Mouse (Mus musculus): Measurements from ENCODE around the gene Sult1a1. TPM values are rescaled to one million over a fixed set of nuclear protein-coding genes. Genes with fewer than 3 reads are reported as not detected.

Gene Sult1a1
- polyA plus RNA-seq, 1 experiment from 2014 or later: 0.49 TPM

GRCm38 (mm10) chr7:126672111-126672510 lies 4.1 kb downstream of the Sult1a1 start:
- Histone ChIP-seq H3K27me3 (ENCODE audit: low read depth, poor library complexity, severe bottlenecking) (no peaks in the 10 kb centered on the region), H3K4me3 (no peak overlapping the region), H3K4me1 (no peaks in the 10 kb centered on the region), H3K36me3 (peaks cover 84% of the 10 kb centered on the region), H3K27ac (no peak overlapping the region), H3K9me3 (replicated peaks) (no peaks in the 10 kb centered on the region)
- DNase-seq (ENCODE audit: low spot score): no peak
- WGBS: 97% methylated on average over 9 of the region's 9 CpGs

DNA sequence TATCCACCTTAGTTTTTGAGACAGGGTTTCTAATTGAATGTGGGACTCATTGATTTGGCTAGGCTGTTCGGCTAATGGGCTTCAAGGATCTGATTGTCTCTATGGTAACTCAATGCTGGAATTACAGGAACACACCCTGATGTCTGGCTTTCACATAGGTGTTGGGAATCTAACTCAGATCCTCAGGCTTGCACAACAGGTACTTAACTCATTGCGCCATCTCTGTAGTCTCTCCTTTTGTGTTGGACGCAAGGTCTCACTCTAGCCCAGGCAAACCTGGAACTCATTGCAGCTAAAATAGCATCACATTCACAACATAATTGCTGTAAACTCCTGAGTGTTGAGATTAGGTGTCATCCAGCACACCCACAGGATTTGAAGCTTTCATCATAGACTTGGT lies 6.1 kb downstream of the Sult1a1 start:
- Histone ChIP-seq H3K27me3 (ENCODE audit: low read depth, poor library complexity, severe bottlenecking) (no peaks in the 10 kb centered on the region), H3K27ac (no peak overlapping the region), H3K4me1 (no peaks in the 10 kb centered on the region), H3K4me3 (no peak overlapping the region), H3K9me3 (replicated peaks) (no peaks in the 10 kb centered on the region), H3K36me3 (peaks cover 88% of the 10 kb centered on the region)
- WGBS: 97% methylated on average over 3 of the region's 3 CpGs
- DNase-seq (ENCODE audit: low spot score): no peak

- 84% methylated on average over 5 of the region's 5 CpGs for WGBS
- Histone ChIP-seq H3K27me3 (ENCODE audit: low read depth, poor library complexity, severe bottlenecking) (no peaks in the 10 kb centered on the region), H3K36me3 (peaks cover 90% of the 10 kb centered on the region), H3K4me1 (no peaks in the 10 kb centered on the region), H3K4me3 (no peak overlapping the region), H3K9me3 (replicated peaks) (no peaks in the 10 kb centered on the region), H3K27ac (no peak overlapping the region)
- DNase-seq (ENCODE audit: low spot score): no peak
These were observed 7.8 kb downstream of the Sult1a1 start for GRCm38 (mm10) chr7:126668452-126668851.

- H3K36me3 ChIP-seq: peaks cover 90% of the 10 kb centered on the region
- WGBS: 88% methylated on average over 9 of the region's 9 CpGs
- no peaks in the 10 kb centered on the region for H3K4me1 ChIP-seq
- H3K27me3 ChIP-seq (ENCODE audit: low read depth, poor library complexity, severe bottlenecking): no peaks in the 10 kb centered on the region
- H3K4me3 ChIP-seq: no peak overlapping the region
- no peak overlapping the region for H3K27ac ChIP-seq
- DNase-seq (ENCODE audit: low spot score): no peak
- no peaks in the 10 kb centered on the region for H3K9me3 ChIP-seq (replicated peaks)
These were observed 8.6 kb downstream of the Sult1a1 start for GRCm38 (mm10) chr7:126667495-126668090.

DNA sequence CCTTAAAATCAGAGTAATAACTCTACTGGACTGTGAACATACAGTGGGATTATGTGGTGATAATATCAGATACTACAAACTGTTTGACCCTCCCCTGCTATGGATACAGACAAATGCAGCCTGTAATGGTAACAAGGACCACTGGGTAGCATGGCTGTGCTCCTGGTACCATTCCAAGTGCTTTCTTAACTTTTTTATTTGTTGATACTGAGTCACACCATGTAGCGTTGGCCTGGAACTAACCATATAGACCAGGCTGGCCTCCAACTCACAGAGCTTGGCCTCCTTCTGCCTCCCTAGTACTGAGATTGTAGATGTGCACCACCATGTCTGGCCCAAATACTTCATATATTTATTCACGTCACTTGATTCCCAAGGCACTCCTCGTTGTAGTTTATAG lies 11.0 kb downstream of the Sult1a1 start:
- H3K4me3 ChIP-seq: no peak overlapping the region
- no peak for DNase-seq (ENCODE audit: low spot score)
- H3K27me3 ChIP-seq (ENCODE audit: low read depth, poor library complexity, severe bottlenecking): no peaks in the 10 kb centered on the region
- H3K9me3 ChIP-seq (replicated peaks): no peaks in the 10 kb centered on the region
- H3K4me1 ChIP-seq: no peaks in the 10 kb centered on the region
- no peak overlapping the region for H3K27ac ChIP-seq
- peaks cover 78% of the 10 kb centered on the region for H3K36me3 ChIP-seq
- 93% methylated on average over 3 of the region's 3 CpGs for whole genome bisulfite sequencing

DNA sequence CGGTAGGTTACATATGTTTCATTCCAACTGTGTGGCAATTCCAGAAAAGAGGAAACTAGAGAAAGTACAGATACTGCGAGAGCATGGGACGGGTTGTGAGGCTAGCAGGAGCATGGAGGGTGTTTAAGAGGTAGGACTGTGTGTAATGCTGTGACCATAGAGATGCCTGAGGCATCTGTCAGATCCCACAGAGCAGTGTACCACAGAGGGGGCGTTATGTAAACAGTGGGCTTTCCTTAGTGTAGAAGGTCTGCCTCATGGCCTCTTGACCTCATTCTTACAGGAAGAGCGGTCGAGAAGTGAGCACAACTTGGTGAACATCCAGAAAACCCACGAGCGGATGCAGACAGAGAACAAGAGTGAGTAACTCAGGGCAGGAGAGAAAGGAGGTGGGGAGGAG lies 12.6 kb downstream of the Sult1a1 start:
- 82% methylated on average over 8 of the region's 8 CpGs for WGBS
- H3K36me3 ChIP-seq: peaks cover 69% of the 10 kb centered on the region
- DNase-seq (ENCODE audit: low spot score): no peak

GRCm38 (mm10) chr7:126659771-126660170 lies 16.5 kb downstream of the Sult1a1 start:
- no peaks in the 10 kb centered on the region for H3K9me3 ChIP-seq (replicated peaks)
- no peak for DNase-seq (ENCODE audit: low spot score)
- peaks cover 33% of the 10 kb centered on the region for H3K36me3 ChIP-seq
- no peak overlapping the region for H3K4me3 ChIP-seq
- no peaks in the 10 kb centered on the region for H3K27me3 ChIP-seq (ENCODE audit: low read depth, poor library complexity, severe bottlenecking)
- H3K4me1 ChIP-seq: no peaks in the 10 kb centered on the region
- 87% methylated on average over 3 of the region's 3 CpGs for WGBS
- no peak overlapping the region for H3K27ac ChIP-seq

More for the DNA sequence above, 12.6 kb downstream of the Sult1a1 start:
- no peaks in the 10 kb centered on the region for H3K9me3 ChIP-seq (replicated peaks)
- no peak overlapping the region for H3K4me3 ChIP-seq
- H3K27ac ChIP-seq: no peak overlapping the region
- H3K4me1 ChIP-seq: no peaks in the 10 kb centered on the region
- no peaks in the 10 kb centered on the region for H3K27me3 ChIP-seq (ENCODE audit: low read depth, poor library complexity, severe bottlenecking)

GRCm38 (mm10) chr7:126657522-126657921 lies 18.7 kb downstream of the Sult1a1 start:
- Histone ChIP-seq H3K27ac (no peak overlapping the region), H3K4me1 (no peaks in the 10 kb centered on the region), H3K4me3 (no peak overlapping the region), H3K27me3 (ENCODE audit: low read depth, poor library complexity, severe bottlenecking) (no peaks in the 10 kb centered on the region), H3K9me3 (replicated peaks) (no peaks in the 10 kb centered on the region), H3K36me3 (peaks cover 13% of the 10 kb centered on the region)
- 83% methylated on average over 1 of the region's 1 CpGs for WGBS
- no peak for DNase-seq (ENCODE audit: low spot score)

GRCm38 (mm10) chr7:126655695-126656094 lies 20.5 kb downstream of the Sult1a1 start:
- Histone ChIP-seq H3K27me3 (ENCODE audit: low read depth, poor library complexity, severe bottlenecking) (no peaks in the 10 kb centered on the region), H3K36me3 (peaks cover 2% of the 10 kb centered on the region; the same call in 1 of the 2 replicates), H3K4me1 (no peaks in the 10 kb centered on the region), H3K27ac (no peak overlapping the region), H3K4me3 (no peak overlapping the region), H3K9me3 (replicated peaks) (no peaks in the 10 kb centered on the region)
- WGBS: 89% methylated on average over 3 of the region's 3 CpGs
- DNase-seq (ENCODE audit: low spot score): no peak

DNA sequence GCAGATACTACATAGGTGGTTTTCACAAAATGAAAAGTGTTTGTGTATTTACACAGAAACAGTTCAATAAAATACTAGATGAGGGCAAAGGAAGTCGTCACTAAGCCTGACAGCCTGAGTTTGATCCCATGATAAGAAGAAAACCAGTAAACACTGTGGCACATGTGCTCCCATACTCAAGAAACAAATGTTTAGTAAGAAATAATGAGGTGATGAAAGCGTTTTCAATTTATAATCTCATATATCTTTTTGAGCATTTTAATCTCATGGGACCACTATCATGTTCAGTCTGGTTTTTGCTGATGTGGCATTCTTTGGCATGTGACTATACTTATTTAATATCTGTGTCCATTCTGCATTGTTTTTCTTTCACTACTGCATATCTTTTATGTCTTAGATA lies 22.2 kb downstream of the Sult1a1 start:
- no peak overlapping the region for H3K4me3 ChIP-seq
- H3K9me3 ChIP-seq (replicated peaks): no peaks in the 10 kb centered on the region
- 85% methylated on average over 2 of the region's 2 CpGs for WGBS
- peaks cover 2% of the 10 kb centered on the region; the same call in 1 of the 2 replicates for H3K36me3 ChIP-seq
- no peak overlapping the region for H3K27ac ChIP-seq
- H3K4me1 ChIP-seq: peaks cover 10% of the 10 kb centered on the region
- H3K27me3 ChIP-seq (ENCODE audit: low read depth, poor library complexity, severe bottlenecking): no peaks in the 10 kb centered on the region
- no peak for DNase-seq (ENCODE audit: low spot score)

GRCm38 (mm10) chr7:126650852-126651251 lies 25.4 kb downstream of the Sult1a1 start:
- WGBS: 69% methylated on average over 2 of the region's 2 CpGs
- no peaks in the 10 kb centered on the region for H3K9me3 ChIP-seq (replicated peaks)
- peaks cover 2% of the 10 kb centered on the region; the same call in 1 of the 2 replicates for H3K36me3 ChIP-seq

GRCm38 (mm10) chr7:126649231-126650051 lies 26.8 kb downstream of the Sult1a1 start, which contains the start of gene Sgf29:
TSS of gene Sgf29 (plus strand) at chr7:126649309.
- whole genome bisulfite sequencing: 1% methylated on average over 57 of the region's 57 CpGs
- H3K27me3 ChIP-seq (ENCODE audit: low read depth, poor library complexity, severe bottlenecking): no peaks in the 10 kb centered on the region
- H3K27ac ChIP-seq: peak within 1 kb of the TSS; percentile 95
- H3K4me3 ChIP-seq: peak within 1 kb of the TSS; percentile 73
- no peaks in the 10 kb centered on the region for H3K9me3 ChIP-seq (replicated peaks)
- peaks cover 23% of the 10 kb centered on the region for H3K4me1 ChIP-seq
- 0 out of 2 replicates have a peak, but pooled peaks cover under 1% of the 10 kb centered on the region for H3K36me3 ChIP-seq
- peak; percentile 95 for DNase-seq (ENCODE audit: low spot score)

More at GRCm38 (mm10) chr7:126650852-126651251, 25.4 kb downstream of the Sult1a1 start:
- no peaks in the 10 kb centered on the region for H3K27me3 ChIP-seq (ENCODE audit: low read depth, poor library complexity, severe bottlenecking)
- DNase-seq (ENCODE audit: low spot score): no peak
- H3K4me3 ChIP-seq: no peak overlapping the region
- peaks cover 10% of the 10 kb centered on the region for H3K4me1 ChIP-seq
- H3K27ac ChIP-seq: no peak overlapping the region

GRCm38 (mm10) chr7:126648486-126648885 lies 27.7 kb downstream of the Sult1a1 start:
- H3K27ac ChIP-seq: no peak overlapping the region
- no peaks in the 10 kb centered on the region for H3K36me3 ChIP-seq
- H3K9me3 ChIP-seq (replicated peaks): no peaks in the 10 kb centered on the region
- H3K4me3 ChIP-seq: peak overlapping the region; percentile 73
- H3K4me1 ChIP-seq: peaks cover 23% of the 10 kb centered on the region
- 84% methylated on average over 4 of the region's 4 CpGs for WGBS
- H3K27me3 ChIP-seq (ENCODE audit: low read depth, poor library complexity, severe bottlenecking): no peaks in the 10 kb centered on the region
- no peak for DNase-seq (ENCODE audit: low spot score)

Data from limb, embryonic 10.5 days (tissue).